Mouse (Mus musculus): ENCODE data around the gene Il5ra.

GRCm38 (mm10) chr6:106761486-106761885 is 12.6 kb upstream of the Il5ra start:
- TF ChIP-seq CTCF (IDR thresholded peaks at IDR 0.05; ENCODE audit: insufficient read depth, low read length): no peak
- TF ChIP-seq POLR2A (IDR thresholded peaks at IDR 0.05; ENCODE audit: borderline replicate concordance, extremely low read depth, low read depth, low read length): no peak
